Mouse (Mus musculus): ENCODE results near the gene 9430038I01Rik. TPM values are rescaled to one million over a fixed set of nuclear protein-coding genes. Genes with fewer than 3 reads are reported as not detected.

The 9430038I01Rik gene
- polyA plus RNA-seq, 1 experiment from 2014 or later: 29.1 TPM

DNA sequence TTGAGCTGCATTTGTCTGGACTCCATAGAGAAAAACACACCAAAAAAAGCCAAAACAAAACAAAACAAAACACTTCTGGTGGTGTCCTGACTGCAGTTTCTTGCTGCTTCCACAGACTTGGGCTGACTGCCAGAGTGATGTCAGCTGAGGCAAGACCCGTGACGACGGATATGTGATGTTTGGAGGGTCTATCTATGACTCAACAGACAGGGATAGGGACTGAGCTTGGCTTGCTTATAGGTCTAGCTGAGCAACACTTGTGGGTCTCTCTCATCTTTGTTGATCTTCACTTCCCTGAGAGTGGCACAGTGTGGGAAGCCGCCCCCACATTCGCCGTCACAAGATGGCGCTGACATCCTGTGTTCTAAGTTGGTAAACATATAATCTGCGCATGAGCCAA lies 4.1 kb upstream of the 9430038I01Rik start:
- Histone ChIP-seq H3K27ac (no peak overlapping the region), H3K4me3 (no peak overlapping the region), H3K9ac (no peak overlapping the region), H3K36me3 (no peaks in the 10 kb centered on the region), H3K4me1 (peaks cover 4% of the 10 kb centered on the region), H3K9me3 (no peaks in the 10 kb centered on the region), H3K27me3 (no peaks in the 10 kb centered on the region), H3K4me2 (replicated peaks) (no peak overlapping the region)
- no peak for ATAC-seq (ENCODE audit: low FRiP score, low read depth)
- WGBS: 89% methylated on average over 8 of the region's 8 CpGs

DNA sequence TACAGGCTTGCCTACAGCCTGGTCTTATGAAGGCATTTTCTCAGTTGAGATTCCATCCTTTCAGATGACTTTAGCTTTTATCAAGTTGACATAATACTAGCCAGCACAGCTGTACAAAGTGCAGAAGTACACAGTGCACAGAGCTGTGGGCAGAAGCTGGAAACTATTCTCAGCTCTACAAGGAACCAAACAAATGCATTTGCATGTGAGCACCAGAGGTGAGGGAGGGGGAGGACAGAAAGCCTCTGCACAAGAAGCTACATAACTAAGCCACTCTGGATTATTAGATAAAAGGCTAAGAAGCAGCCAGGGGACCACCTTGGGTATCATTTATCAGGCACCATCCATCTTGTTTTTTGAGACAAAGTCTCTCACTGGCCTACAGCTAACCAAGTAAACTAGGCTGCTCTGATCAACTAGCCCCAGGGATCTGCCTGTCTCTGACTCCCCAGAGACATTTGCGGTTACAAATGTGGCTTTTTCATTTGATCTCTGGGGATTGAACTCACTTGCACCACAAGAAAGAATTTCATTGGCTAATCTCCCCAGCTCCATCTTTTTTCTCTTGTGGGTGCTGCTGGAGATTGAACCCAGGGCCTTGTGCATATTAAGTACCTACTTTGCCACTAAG lies 3.0 kb downstream of the 9430038I01Rik start:
- no peak overlapping the region for H3K4me3 ChIP-seq
- no peaks in the 10 kb centered on the region for H3K27me3 ChIP-seq
- no peak overlapping the region for H3K9ac ChIP-seq
- no peaks in the 10 kb centered on the region for H3K9me3 ChIP-seq
- H3K36me3 ChIP-seq: no peaks in the 10 kb centered on the region
- 91% methylated on average over 1 of the region's 1 CpGs for WGBS
- ATAC-seq (ENCODE audit: low FRiP score, low read depth): no peak
- no peak overlapping the region for H3K27ac ChIP-seq
- no peak overlapping the region for H3K4me2 ChIP-seq (replicated peaks)
- H3K4me1 ChIP-seq: peaks cover 23% of the 10 kb centered on the region

DNA sequence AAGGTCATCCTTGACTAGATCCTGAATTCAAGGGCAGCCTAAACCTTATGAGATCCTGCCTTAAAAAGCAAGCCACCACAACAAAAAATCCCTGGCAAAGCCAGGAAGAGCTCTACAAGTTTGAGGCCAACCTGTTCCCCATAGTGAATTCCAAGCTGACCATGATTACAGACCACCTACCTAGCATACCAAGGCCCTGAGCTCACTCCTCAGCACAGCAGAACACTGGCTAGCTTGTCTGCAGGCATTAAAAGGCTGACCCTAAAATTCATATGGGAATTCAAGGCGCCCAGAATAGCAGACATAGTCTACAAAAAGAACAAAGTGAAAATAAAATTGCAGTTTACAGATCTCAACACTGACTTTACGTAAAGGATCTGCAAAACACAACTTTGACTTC lies 6.4 kb downstream of the 9430038I01Rik start:
- Histone ChIP-seq H3K36me3 (peaks cover 4% of the 10 kb centered on the region; the same call in 1 of the 2 replicates), H3K9me3 (peaks cover 9% of the 10 kb centered on the region; the same call in 1 of the 2 replicates), H3K4me3 (no peak overlapping the region), H3K27ac (no peak overlapping the region), H3K27me3 (no peaks in the 10 kb centered on the region), H3K4me2 (replicated peaks) (no peak overlapping the region), H3K4me1 (peaks cover 14% of the 10 kb centered on the region), H3K9ac (no peak overlapping the region)
- WGBS: 45% methylated on average over 2 of the region's 2 CpGs
- ATAC-seq (ENCODE audit: low FRiP score, low read depth): no peak

DNA sequence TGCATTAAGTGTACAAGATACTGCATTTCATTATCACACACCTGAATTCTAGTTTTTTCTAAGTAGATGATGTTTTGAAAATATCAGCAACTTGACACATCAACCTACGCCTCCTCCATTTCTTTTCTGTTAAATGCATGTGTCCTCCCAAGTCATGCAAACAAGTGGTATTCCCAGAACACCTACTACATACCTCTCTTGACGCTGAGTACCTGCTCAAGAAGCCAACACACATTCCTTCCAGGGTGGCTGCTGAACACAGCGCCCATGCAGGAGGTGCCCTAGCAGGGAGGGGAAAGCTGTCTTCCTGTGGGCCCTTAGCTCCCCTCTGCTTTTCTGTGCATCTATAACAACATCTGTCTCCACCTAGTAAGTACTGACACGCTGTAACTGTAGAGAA lies 11.6 kb downstream of the 9430038I01Rik start:
- Histone ChIP-seq H3K9me3 (peaks cover 9% of the 10 kb centered on the region; the same call in 1 of the 2 replicates), H3K4me1 (peaks cover 7% of the 10 kb centered on the region), H3K4me2 (replicated peaks) (no peak overlapping the region), H3K9ac (no peak overlapping the region), H3K4me3 (no peak overlapping the region), H3K27me3 (no peaks in the 10 kb centered on the region), H3K36me3 (peaks cover 9% of the 10 kb centered on the region; the same call in 1 of the 2 replicates), H3K27ac (no peak overlapping the region)
- ATAC-seq (ENCODE audit: low FRiP score, low read depth): no peak
- 87% methylated on average over 4 of the region's 4 CpGs for WGBS

DNA sequence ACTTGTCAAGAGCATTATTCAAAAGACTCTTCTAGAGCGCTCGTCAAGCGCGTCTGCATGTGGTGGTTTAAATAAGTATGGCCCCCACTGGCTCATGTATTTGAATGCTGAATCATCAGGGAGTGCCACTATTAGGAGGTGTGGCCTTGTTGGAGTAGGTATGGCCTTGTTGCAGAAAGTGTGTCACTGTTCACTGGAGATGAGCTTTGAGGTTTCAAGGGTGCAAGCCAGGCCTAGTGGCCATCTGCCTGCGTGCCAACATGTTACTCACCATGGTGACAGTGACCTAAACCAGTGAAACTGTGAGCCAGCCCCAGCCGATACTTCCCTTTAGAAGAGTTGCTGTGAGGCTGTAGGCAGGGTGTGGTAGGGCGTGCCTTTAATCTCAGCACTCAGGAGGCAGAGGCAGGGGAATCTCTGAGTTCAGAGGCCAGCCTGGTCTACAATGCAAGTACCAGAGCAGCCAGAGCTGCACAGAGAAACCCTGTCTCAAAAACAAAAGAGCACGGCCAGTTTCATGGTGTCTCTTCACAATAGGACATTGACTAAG lies 13.1 kb downstream of the 9430038I01Rik start:
- no peak overlapping the region for H3K4me3 ChIP-seq
- no peak overlapping the region for H3K27ac ChIP-seq
- H3K36me3 ChIP-seq: peaks cover 9% of the 10 kb centered on the region; the same call in 1 of the 2 replicates
- ATAC-seq (ENCODE audit: low FRiP score, low read depth): no peak
- no peaks in the 10 kb centered on the region for H3K27me3 ChIP-seq
- no peak overlapping the region for H3K9ac ChIP-seq
- 95% methylated on average over 8 of the region's 8 CpGs for WGBS
- peaks cover 9% of the 10 kb centered on the region; the same call in 1 of the 2 replicates for H3K9me3 ChIP-seq
- 0 out of 2 replicates have a peak, but pooled peaks cover 5% of the 10 kb centered on the region for H3K4me1 ChIP-seq
- H3K4me2 ChIP-seq (replicated peaks): no peak overlapping the region

DNA sequence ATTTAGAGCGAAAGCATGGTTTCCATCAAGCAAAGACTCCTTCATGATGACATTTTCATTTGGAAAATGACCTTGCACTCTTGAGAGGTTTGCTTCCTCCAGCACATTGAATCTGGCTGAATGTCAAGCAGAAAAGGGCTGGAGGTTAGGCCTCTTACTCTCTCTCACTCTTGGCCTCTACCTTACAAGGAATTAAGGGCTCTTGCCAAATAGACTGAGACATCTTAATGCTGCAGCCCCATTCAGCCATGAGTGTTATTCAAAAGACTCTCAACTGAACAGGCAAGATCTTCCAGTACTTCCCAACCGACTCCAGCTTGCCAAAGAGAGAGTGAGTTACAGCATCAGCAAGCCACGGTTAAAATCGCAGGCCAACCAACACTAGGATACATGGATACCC lies 15.1 kb downstream of the 9430038I01Rik start:
- no peaks in the 10 kb centered on the region for H3K9me3 ChIP-seq
- H3K4me1 ChIP-seq: 0 out of 2 replicates have a peak, but pooled peaks cover 5% of the 10 kb centered on the region
- no peak overlapping the region for H3K27ac ChIP-seq
- no peak overlapping the region for H3K4me3 ChIP-seq
- H3K27me3 ChIP-seq: no peaks in the 10 kb centered on the region
- WGBS: 87% methylated on average over 4 of the region's 4 CpGs
- no peak overlapping the region for H3K4me2 ChIP-seq (replicated peaks)
- no peak for ATAC-seq (ENCODE audit: low FRiP score, low read depth)
- 0 out of 2 replicates have a peak, but pooled peaks cover 8% of the 10 kb centered on the region for H3K36me3 ChIP-seq
- 0 out of 2 replicates have a peak overlapping the region, but pooled peaks have one; percentile 20 for H3K9ac ChIP-seq

DNA sequence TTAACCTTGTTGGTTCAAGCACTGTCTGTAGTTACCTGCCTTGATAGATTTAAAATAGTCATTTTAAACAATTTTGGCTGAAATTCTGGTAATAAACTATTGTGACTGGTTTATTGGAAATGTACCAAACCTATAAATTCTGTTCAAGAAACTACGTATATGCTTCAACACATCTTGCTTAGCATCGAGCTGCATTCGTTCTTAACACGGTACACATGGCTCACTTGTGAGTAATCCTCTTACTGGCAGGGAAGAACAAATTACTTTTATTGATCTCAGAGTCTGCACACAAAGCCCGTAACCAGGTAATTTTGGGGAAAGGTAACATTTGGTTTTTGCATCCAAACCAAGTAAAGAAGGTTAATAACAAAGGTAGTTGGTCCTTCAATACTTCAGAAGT lies 22.7 kb downstream of the 9430038I01Rik start:
- Histone ChIP-seq H3K4me1 (peaks cover 16% of the 10 kb centered on the region), H3K27ac (peak overlapping the region; percentile 48; the same call in 1 of the 2 replicates), H3K9me3 (no peaks in the 10 kb centered on the region), H3K36me3 (0 out of 2 replicates have a peak, but pooled peaks cover 3% of the 10 kb centered on the region), H3K9ac (no peak overlapping the region), H3K4me3 (no peak overlapping the region), H3K27me3 (no peaks in the 10 kb centered on the region), H3K4me2 (replicated peaks) (0 out of 2 replicates have a peak overlapping the region, but pooled peaks have one; percentile 1)
- ATAC-seq (ENCODE audit: low FRiP score, low read depth): peak; percentile 66; the same call in 1 of the 2 replicates
- 46% methylated on average over 5 of the region's 5 CpGs for WGBS

DNA sequence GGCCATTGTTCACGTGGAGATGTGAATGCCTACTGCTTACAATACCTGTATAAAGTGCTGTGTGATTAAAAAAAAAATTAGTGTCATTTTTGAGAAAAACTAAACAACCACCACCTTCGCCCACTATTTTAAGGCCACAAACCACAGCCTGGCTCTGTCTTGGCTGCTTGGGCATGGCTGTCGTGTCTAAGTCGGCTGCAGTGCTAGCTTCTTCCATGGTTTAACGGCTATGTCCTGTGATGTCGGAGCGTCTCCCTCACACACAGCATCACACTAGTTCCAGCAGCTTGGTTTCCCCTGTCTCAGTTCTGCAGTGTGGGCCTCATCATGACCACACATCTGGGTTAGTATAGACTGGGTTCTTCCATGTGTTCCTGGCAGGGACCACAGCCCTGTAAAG lies 35.6 kb downstream of the 9430038I01Rik start:
- H3K4me1 ChIP-seq: no peaks in the 10 kb centered on the region
- no peak overlapping the region for H3K27ac ChIP-seq
- H3K36me3 ChIP-seq: peaks cover 9% of the 10 kb centered on the region; the same call in 1 of the 2 replicates
- no peaks in the 10 kb centered on the region for H3K27me3 ChIP-seq
- no peaks in the 10 kb centered on the region for H3K9me3 ChIP-seq
- no peak for ATAC-seq (ENCODE audit: low FRiP score, low read depth)
- WGBS: 94% methylated on average over 7 of the region's 7 CpGs
- no peak overlapping the region for H3K4me3 ChIP-seq
- no peak overlapping the region for H3K9ac ChIP-seq
- H3K4me2 ChIP-seq (replicated peaks): no peak overlapping the region

DNA sequence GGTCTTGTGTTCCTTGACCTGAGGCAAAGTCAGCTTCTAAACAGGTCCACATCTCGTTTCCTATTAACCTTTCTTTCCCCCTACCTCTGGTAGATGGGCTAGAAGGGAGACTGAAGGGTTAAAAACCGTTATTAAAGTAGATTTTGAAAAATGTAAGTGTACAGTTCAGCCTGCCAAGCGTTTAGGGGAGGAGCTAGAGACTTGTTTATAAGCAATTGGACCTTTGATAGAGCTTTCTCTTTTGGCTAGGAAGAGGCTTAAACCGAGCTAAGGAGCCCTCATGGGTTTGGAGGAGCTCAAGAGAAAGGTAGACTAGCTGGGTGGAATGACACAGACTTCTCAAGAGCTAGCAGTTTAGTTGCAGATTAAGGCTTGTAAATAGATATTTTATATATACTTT lies 38.8 kb downstream of the 9430038I01Rik start:
- Histone ChIP-seq H3K27me3 (no peaks in the 10 kb centered on the region), H3K9me3 (no peaks in the 10 kb centered on the region), H3K4me2 (replicated peaks) (no peak overlapping the region), H3K27ac (no peak overlapping the region), H3K9ac (no peak overlapping the region), H3K36me3 (peaks cover 9% of the 10 kb centered on the region; the same call in 1 of the 2 replicates), H3K4me3 (no peak overlapping the region), H3K4me1 (no peaks in the 10 kb centered on the region)
- no peak for ATAC-seq (ENCODE audit: low FRiP score, low read depth)
- WGBS: 52% methylated on average over 4 of the region's 4 CpGs

DNA sequence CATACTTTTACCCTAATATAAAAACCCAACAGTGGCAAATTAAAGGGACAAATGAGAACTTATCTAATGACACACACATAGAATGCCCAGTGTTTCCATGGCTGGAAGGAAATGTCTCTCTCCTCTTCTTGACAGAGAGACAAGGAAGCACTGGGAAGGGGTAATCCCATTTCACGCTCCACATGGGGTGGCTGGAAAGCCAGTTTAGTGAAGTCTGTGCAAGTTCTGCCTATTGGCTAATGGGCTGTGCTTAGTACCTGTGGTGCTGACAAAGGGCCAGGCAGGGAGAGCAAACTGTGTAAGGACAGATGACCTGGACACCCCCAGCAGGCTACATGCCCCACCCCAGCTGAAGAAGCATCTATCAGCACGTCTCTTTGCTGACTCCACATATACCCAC lies 40.4 kb downstream of the 9430038I01Rik start:
- H3K27ac ChIP-seq: no peak overlapping the region
- 0 out of 2 replicates have a peak, but pooled peaks cover 4% of the 10 kb centered on the region for H3K36me3 ChIP-seq
- 80% methylated on average over 2 of the region's 2 CpGs for WGBS
- H3K4me3 ChIP-seq: no peak overlapping the region
- no peaks in the 10 kb centered on the region for H3K27me3 ChIP-seq
- no peak overlapping the region for H3K9ac ChIP-seq
- no peak overlapping the region for H3K4me2 ChIP-seq (replicated peaks)
- no peaks in the 10 kb centered on the region for H3K9me3 ChIP-seq
- H3K4me1 ChIP-seq: no peaks in the 10 kb centered on the region
- no peak for ATAC-seq (ENCODE audit: low FRiP score, low read depth)

DNA sequence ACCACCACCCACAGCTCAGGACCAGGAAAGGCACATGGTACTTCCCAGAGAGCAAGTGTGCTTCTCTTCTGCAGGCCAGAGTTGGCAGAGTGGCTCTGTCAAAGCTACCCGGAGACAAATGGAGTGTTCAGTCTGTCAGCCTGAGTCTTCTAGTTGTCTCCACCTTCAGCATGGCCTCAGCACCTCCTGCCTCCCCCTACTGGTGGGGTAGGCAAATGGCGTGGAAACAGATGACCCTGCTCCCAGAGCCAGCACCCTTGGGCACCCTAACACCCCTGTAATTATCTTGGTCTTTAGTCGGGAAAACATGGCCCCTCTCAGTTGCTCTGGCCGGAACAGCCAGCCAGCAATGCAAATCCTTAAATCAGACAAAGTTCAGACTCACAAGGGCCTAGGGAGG lies 43.8 kb downstream of the 9430038I01Rik start:
- Histone ChIP-seq H3K9ac (no peak overlapping the region), H3K9me3 (no peaks in the 10 kb centered on the region), H3K27me3 (peaks cover 5% of the 10 kb centered on the region), H3K27ac (no peak overlapping the region), H3K36me3 (no peaks in the 10 kb centered on the region), H3K4me1 (no peaks in the 10 kb centered on the region), H3K4me3 (no peak overlapping the region), H3K4me2 (replicated peaks) (no peak overlapping the region)
- 75% methylated on average over 4 of the region's 4 CpGs for WGBS
- no peak for ATAC-seq (ENCODE audit: low FRiP score, low read depth)

DNA sequence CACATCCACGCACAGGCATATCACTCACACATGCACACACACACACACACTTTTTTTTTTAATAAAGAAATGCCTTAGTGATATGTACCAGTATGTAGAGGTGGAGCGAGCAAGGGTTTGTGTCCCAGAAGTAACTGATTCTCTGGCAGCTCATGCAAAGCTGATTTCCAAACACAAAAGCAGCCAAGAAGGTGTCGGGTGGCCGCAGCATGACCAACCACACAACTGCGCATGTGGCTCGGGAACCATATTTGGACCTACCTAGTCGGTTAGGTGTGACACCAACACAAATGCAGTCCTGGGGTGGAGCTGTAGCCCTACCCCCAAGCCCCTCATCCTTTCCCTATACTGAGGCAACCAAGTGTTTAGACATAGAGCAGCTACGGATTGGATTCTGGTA lies 45.5 kb downstream of the 9430038I01Rik start:
- no peak overlapping the region for H3K4me3 ChIP-seq
- H3K36me3 ChIP-seq: no peaks in the 10 kb centered on the region
- 93% methylated on average over 8 of the region's 8 CpGs for WGBS
- H3K27me3 ChIP-seq: peaks cover 5% of the 10 kb centered on the region
- ATAC-seq (ENCODE audit: low FRiP score, low read depth): no peak
- no peaks in the 10 kb centered on the region for H3K4me1 ChIP-seq
- H3K27ac ChIP-seq: no peak overlapping the region
- H3K4me2 ChIP-seq (replicated peaks): no peak overlapping the region
- no peaks in the 10 kb centered on the region for H3K9me3 ChIP-seq
- no peak overlapping the region for H3K9ac ChIP-seq

Data from limb, embryonic 13.5 days (tissue).